Mouse (Mus musculus) olfactory bulb, adult 2 months (tissue): Measurements from ENCODE around the gene Whamm. TPM values are rescaled to one million over a fixed set of nuclear protein-coding genes. Genes with fewer than 3 reads are reported as not detected.

Source experiments
- H3K27ac ChIP-seq: fragments of 200-500 bp; 2 replicates; pipeline ENCODE4 v1.5.1; 2012; ENCODE audit warnings: low read depth, low read length; ENCODE audit not compliant: insufficient read depth
- H3K4me1 ChIP-seq: fragments of 200-500 bp; 2 replicates; pipeline ENCODE4 v1.6.1; 2012; ENCODE audit warnings: low read length; ENCODE audit not compliant: control insufficient read depth, insufficient read depth
- H3K4me3 ChIP-seq: fragments of 200-500 bp; 2 replicates; pipeline ENCODE4 v1.5.1; 2012; ENCODE audit warnings: mild to moderate bottlenecking, low read depth, low read length, moderate library complexity; ENCODE audit not compliant: insufficient read depth
- CTCF ChIP-seq: fragments of 200-500 bp; IDR thresholded peaks from 2 replicates; pipeline ENCODE4 v1.5.1; 2012; ENCODE audit warnings: low read depth, mild to moderate bottlenecking, low read length, moderate library complexity; ENCODE audit not compliant: insufficient read depth
- POLR2A ChIP-seq: fragments of 200-500 bp; IDR thresholded peaks from 2 replicates; pipeline ENCODE4 v1.6.1; 2012; ENCODE audit warnings: mild to moderate bottlenecking, low read depth, low read length, moderate library complexity; ENCODE audit not compliant: insufficient read depth
- WGBS: fragments of 180-500 bp; shearing (Covaris S2); methylation state at CpG from one replicate; pipeline ENCODE4 v1.1.7; 2018; 5-methylcytosine and 5-hydroxymethylcytosine counted together
- polyA plus RNA-seq: library from polyadenylated mRNA; stranded (reverse); fragments of >200 nt; gene quantifications from 2 replicates; pipeline ENCODE4 v1.2.4, GENCODE M21; 2012; ENCODE audit warnings: low replicate concordance; ENCODE audit not compliant: missing spikeins, insufficient read depth, insufficient read length

The Whamm gene
- polyA plus RNA-seq, 1 experiment = not detected

DNA sequence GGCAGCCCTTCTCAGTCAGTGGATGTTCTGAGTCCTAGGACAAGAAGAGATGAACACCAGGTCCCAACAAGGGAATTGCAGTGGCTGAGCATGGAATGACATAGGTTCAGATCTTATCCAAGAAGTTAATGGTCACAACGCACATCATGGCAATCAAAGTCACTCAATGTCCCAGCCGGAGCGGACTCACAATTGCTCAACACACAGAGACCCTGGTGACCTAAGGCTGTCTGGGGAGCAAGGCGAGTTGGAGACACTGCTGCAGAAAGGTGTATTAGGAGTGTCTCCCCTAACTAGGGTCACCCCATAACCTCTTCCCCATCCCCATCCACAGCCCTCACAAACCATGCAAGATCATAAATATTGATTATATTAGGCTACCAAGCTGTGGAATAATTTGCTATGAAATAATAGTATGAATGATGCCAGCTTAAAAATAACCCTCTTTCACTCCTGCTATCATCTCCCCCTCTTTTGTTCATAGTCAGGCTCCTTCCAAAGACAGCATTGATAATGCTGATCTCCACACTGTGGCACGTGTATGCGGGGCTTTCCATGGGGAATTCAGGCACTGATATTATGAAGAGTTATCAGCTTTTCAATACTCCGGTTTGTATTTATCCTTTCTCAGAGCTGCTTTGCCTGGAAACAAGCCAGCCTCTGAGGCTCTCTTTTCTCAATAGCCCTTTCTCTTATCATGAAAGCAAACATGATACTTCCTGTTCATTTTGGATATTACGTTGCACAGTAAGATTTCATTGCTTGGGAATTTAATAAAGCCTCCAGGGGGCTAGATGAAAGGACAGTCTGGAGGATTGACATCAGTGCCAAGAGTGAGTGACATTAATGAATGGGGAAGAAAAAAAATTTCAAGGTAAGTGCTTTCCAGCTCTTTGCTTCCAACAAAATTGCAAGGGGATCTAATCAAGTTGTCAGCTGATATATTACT, 10.7 kb upstream of the Whamm start:
- TF ChIP-seq CTCF (no peak), POLR2A (no peak)
- Histone ChIP-seq H3K4me1 (no peaks in the 10 kb centered on the region), H3K4me3 (no peak overlapping the region), H3K27ac (no peak overlapping the region)
- WGBS = 65% methylated on average over 8 of the region's 8 CpGs

DNA sequence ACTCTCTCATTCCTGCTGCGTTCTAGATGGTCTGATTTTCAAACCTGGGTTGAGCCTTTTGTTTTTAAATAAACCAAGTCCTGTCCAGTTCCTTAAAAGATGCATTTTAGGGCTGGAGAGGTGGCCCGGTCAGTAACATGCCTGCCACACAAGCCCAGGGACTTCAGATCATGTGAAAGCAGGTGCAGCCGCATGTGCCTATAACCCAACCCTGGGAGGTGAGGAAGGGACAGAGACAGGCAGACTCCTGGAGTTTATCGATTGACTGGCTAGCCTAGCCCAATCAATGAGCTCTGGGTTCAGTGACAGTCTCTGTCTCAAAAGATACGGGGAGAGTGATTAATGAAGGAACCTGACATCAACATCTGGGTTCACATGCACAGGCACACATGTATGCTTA, 9.9 kb upstream of the Whamm start:
- Histone ChIP-seq H3K4me3 (no peak overlapping the region), H3K4me1 (peaks cover 2% of the 10 kb centered on the region; the same call in 1 of the 2 replicates), H3K27ac (no peak overlapping the region)
- WGBS = 85% methylated on average over 5 of the region's 5 CpGs
- no peak for TF ChIP-seq POLR2A
- TF ChIP-seq CTCF = no peak

DNA sequence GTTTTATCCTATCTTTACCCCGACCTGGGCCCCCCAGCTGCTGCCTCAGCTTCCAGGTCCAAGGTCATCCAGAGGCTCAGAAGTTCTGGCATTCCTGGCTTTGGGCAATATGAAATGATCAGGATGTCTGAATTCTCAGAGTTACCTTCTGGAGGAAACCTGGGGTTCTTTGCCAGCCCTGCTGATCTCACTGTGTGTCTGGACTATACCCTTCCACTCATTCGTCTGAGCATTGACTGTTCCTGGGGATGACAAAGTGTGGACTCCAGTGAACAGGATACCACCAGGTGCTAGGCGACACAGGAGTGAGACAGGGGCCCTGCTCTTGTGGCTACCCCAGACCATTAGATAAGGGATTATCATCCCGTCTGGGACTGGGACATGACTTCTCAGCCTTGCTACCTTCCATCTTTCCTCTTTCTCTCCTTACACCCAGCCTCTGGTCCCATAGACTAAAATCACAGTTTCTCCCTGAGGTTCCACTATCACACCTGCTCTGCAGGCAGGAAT, 7.5 kb upstream of the Whamm start:
- peaks cover 2% of the 10 kb centered on the region; the same call in 1 of the 2 replicates for H3K4me1 ChIP-seq
- TF ChIP-seq CTCF (no peak), POLR2A (no peak)
- WGBS = 93% methylated on average over 4 of the region's 4 CpGs

GRCm38 (mm10) chr7:81564766-81565165, 6.3 kb upstream of the Whamm start:
- no peak overlapping the region for H3K4me3 ChIP-seq
- 83% methylated on average over 7 of the region's 7 CpGs for WGBS

More for the DNA sequence above, 7.5 kb upstream of the Whamm start:
- Histone ChIP-seq H3K27ac (no peak overlapping the region), H3K4me3 (no peak overlapping the region)

DNA sequence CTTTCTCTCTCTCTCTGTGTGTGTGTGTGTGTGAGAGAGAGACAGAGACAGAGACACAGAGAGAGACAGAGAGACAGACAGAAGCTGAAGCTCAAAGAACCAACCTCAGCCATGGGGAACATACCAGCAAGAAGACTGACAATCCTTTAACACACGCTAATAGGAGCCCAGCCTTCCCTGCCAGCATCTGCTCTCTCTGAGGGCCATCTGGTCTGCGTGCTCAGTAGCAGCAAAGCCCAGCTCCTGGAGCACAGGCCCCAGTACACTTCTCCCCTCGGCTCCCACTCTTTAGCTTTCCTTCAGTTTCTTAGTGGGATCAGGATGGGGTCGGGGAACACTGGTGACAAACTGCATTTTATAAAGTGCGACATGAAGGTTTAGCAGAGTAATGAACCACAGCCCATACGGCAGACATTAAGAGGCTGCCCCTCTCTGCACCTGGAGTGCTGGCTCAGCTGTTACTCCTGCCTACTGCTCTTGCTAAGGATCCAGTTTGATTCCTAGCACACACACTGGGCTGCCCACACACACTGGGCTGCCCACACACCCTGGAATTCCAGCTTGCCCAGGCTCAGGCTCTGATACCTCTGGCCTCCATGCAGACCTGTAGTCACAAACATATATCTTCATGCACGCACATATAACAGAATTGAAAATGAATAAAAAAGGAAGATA, 5.5 kb upstream of the Whamm start:
- Histone ChIP-seq H3K27ac (no peak overlapping the region), H3K4me1 (peaks cover 2% of the 10 kb centered on the region; the same call in 1 of the 2 replicates), H3K4me3 (no peak overlapping the region)
- WGBS = 75% methylated on average over 7 of the region's 7 CpGs
- no peak for TF ChIP-seq POLR2A

More at GRCm38 (mm10) chr7:81564766-81565165, 6.3 kb upstream of the Whamm start:
- TF ChIP-seq POLR2A (no peak), CTCF (no peak)
- peaks cover 2% of the 10 kb centered on the region; the same call in 1 of the 2 replicates for H3K4me1 ChIP-seq
- H3K27ac ChIP-seq = no peak overlapping the region

DNA sequence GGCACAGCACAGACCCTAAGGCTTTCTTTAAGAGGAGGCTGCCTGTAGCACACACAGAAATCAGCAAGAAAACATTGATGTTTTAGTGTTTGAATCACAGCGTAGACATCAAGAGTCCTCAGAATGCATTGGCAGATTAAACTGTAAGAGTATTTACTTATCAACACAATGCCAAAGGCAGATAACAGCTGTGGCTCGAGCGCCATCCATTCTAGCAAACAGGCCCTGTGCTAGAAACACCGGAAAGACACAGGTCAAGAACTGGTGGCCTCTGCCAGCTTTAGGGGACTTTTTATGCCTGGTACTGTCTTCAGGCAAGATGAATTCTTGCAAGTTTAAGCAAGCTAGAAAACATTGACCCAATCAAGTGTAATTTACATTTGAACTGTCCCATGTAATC, 4.7 kb upstream of the Whamm start:
- Histone ChIP-seq H3K27ac (no peak overlapping the region), H3K4me1 (peaks cover 2% of the 10 kb centered on the region; the same call in 1 of the 2 replicates), H3K4me3 (no peak overlapping the region)
- no peak for TF ChIP-seq POLR2A
- no peak for TF ChIP-seq CTCF
- WGBS = 91% methylated on average over 4 of the region's 4 CpGs

DNA sequence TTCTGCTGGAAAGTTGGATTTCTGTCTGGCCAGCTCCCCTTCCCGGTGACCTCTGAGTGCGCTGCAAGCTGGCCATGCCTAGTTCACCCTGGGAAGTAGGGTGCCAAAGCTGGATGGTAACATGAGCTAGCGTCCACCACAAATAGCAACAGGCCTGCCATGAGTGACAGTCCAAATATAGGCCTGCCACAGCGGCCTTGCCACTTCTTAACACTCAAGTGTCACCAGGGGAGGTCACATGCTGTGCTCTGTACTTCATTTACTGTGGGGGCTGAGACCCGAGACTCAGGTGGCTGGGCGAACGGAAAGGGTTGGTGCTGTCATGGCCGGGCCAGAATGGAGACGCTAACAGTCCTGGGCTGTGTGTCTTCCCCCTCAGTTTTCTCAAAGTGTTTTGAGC, 4.2 kb upstream of the Whamm start, which contains the start of gene Fsd2:
Fsd2 (minus strand) TSS at position 53 of the 400 bp plus-strand sequence.
- Histone ChIP-seq H3K4me3 (no peak within 1 kb of the TSS), H3K27ac (no peak within 1 kb of the TSS)
- 82% methylated on average over 9 of the region's 9 CpGs for whole genome bisulfite sequencing

DNA sequence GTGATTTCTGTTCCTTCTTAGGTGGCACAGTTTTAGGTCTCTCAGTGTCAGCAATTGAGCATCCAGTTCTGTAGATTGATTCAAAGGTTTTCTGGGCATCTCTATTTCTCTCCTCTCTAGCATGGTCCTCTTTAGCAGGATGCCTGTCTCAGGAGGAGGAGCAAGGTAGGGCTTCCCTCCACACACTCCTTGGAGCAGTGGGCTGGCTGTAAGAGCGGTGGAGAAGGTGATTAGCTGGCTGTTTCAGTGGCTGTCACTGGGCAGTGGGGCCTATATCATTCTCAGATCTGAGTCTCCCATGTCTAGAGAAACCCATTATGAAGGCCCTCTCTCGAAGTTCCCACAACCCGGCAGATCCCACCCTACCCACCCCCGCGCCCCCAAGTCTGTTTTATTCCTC, 3.7 kb upstream of the Whamm start:
- WGBS = 94% methylated on average over 5 of the region's 5 CpGs

More for the DNA sequence above, 4.2 kb upstream of the Whamm start, which contains the start of gene Fsd2:
- TF ChIP-seq POLR2A = no peak
- TF ChIP-seq CTCF = no peak
- H3K4me1 ChIP-seq = peaks cover 2% of the 10 kb centered on the region; the same call in 1 of the 2 replicates

DNA sequence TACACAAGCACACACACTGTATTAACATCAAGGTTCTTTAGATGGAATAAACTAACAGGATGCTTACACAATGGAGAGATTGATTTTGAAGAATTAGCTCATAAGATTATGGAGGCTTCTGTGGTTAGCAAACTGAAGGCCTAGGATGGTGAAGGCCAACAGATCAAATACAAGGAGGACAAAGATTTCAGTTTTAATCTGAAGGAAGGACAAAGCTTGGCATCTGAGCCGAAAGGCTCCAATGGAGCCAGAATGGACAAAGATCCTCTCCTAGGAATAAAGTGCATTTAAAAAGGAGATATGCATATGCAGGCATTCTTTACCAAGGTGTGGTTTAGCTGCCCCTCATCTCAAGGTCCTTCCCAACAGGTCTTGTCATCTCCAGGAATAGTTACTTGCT, 1.2 kb upstream of the Whamm start:
- Histone ChIP-seq H3K4me1 (peaks cover 5% of the 10 kb centered on the region; the same call in 1 of the 2 replicates), H3K27ac (no peak overlapping the region), H3K4me3 (no peak overlapping the region)
- WGBS = 94% methylated on average over 1 of the region's 1 CpGs
- TF ChIP-seq POLR2A = no peak
- TF ChIP-seq CTCF = no peak

More for the DNA sequence above, 3.7 kb upstream of the Whamm start:
- TF ChIP-seq CTCF (no peak), POLR2A (no peak)
- Histone ChIP-seq H3K4me1 (peaks cover 2% of the 10 kb centered on the region; the same call in 1 of the 2 replicates), H3K4me3 (no peak overlapping the region), H3K27ac (no peak overlapping the region)

DNA sequence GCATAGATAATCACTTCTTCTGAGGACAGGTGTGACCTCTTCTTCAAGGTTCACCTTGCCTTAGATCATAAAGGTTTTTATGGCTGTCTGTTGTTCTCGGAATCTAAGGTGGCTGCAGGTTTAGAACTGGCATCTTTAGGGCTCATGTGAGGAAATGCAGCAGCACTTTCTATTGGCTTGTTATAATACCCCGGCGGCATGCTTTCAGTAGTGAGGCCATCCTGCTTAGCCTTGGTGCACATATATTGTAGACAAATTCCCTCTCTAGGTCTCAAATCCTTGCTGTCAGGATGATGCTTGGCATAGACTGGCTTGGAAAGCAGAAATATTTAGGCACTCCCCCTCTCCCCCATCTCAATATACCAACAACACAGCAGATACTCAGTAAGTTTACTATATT, 795 bp upstream of the Whamm start:
- Histone ChIP-seq H3K27ac (no peak overlapping the region), H3K4me3 (no peak overlapping the region), H3K4me1 (peaks cover 5% of the 10 kb centered on the region; the same call in 1 of the 2 replicates)
- 94% methylated on average over 3 of the region's 3 CpGs for WGBS
- TF ChIP-seq CTCF (no peak), POLR2A (no peak)
